Mouse (Mus musculus) forebrain, embryonic 14.5 days (tissue): Measurements from ENCODE around the gene Zfp13. TPM values are rescaled to one million over a fixed set of nuclear protein-coding genes. Genes with fewer than 3 reads are reported as not detected.
A peak's percentile ranks its signal among the peaks of the same experiment; 100 is the strongest.
"Not testable (repeated sequence)": the region's sequence is repeated elsewhere in the genome, so short reads cannot be mapped to it uniquely, and the experiment has no call there.

Experiments used
- ATAC-seq: fragments of 200-750 bp; cut with Nextera tagmentation; 2 replicates; pipeline ENCODE4 v1.8.0; 2017; ENCODE audit warnings: mild to moderate bottlenecking, moderate library complexity
- DNase-seq: peaks from one replicate; pipeline ENCODE4 v3.0.0-alpha.2; 2015; ENCODE audit warnings: low spot score
- H3K27ac ChIP-seq: fragments of 300-500 bp; sonication (generic); 2 replicates; pipeline ENCODE4 v1.5.1; 2014; ENCODE audit warnings: low read depth, mild to moderate bottlenecking, control low read depth, low read length, moderate library complexity
- H3K27me3 ChIP-seq: fragments of 300-500 bp; sonication (generic); replicated peaks from 2 replicates; pipeline ENCODE4 v1.6.1; 2014; ENCODE audit warnings: low read length, control low read depth, mixed read lengths; ENCODE audit not compliant: control insufficient read depth, insufficient read depth
- H3K36me3 ChIP-seq: fragments of 300-500 bp; sonication (generic); 2 replicates; pipeline ENCODE4 v1.6.1; 2014; ENCODE audit warnings: low read length, control low read depth; ENCODE audit not compliant: control insufficient read depth, insufficient read depth
- H3K4me1 ChIP-seq: fragments of 300-500 bp; sonication (generic); 2 replicates; pipeline ENCODE4 v1.6.1; 2014; ENCODE audit warnings: antibody characterized with exemption, low read length, control low read depth; ENCODE audit not compliant: control insufficient read depth, insufficient read depth
- H3K4me2 ChIP-seq: fragments of 300-500 bp; sonication (generic); 2 replicates; pipeline ENCODE4 v1.6.1; 2014; ENCODE audit warnings: mild to moderate bottlenecking, control low read depth, low read length
- H3K4me3 ChIP-seq: fragments of 300-500 bp; sonication (generic); 2 replicates; pipeline ENCODE4 v1.5.1; 2014; ENCODE audit warnings: low read depth, low read length, control low read depth
- H3K9ac ChIP-seq: fragments of 300-500 bp; sonication (generic); 2 replicates; pipeline ENCODE4 v1.6.1; 2014; ENCODE audit warnings: mild to moderate bottlenecking, low read length, control low read depth, moderate library complexity
- H3K9me3 ChIP-seq: fragments of 300-500 bp; sonication (generic); replicated peaks from 2 replicates; pipeline ENCODE4 v1.6.1; 2016; ENCODE audit warnings: low read length, control low read depth, mixed read lengths; ENCODE audit not compliant: control insufficient read depth
- WGBS: fragments of 180-500 bp; shearing (Covaris S2); extraction: QIAGEN DNeasy Blood & Tissue Kit; methylation state at CpG from one replicate; pipeline ENCODE4 v1.1.7; 2014; 5-methylcytosine and 5-hydroxymethylcytosine counted together
- polyA plus RNA-seq: library from polyadenylated mRNA; unstranded; fragments of >200 nt; fragmentation: Nextera tagmentation; extraction: Ambion mirVana; gene quantifications from 2 replicates; pipeline ENCODE4 v1.2.1, GENCODE M21; 2014

Zfp13 gene
- polyA plus RNA-seq, 1 experiment from 2014 or later: 24.1 TPM

GRCm38 (mm10) chr17:23599605-23600063, 347 bp upstream of the Zfp13 start:
- Histone ChIP-seq H3K4me2 (peak overlapping the region; percentile 63), H3K9ac (peak overlapping the region; percentile 55), H3K27me3 (0 out of 2 replicates have a peak, but pooled peaks cover 2% of the 10 kb centered on the region), H3K4me3 (peak overlapping the region; percentile 36), H3K9me3 (no peaks in the 10 kb centered on the region), H3K27ac (no peak overlapping the region), H3K4me1 (peaks cover 6% of the 10 kb centered on the region; the same call in 1 of the 2 replicates), H3K36me3 (no peaks in the 10 kb centered on the region)
- DNase-seq (no peak), ATAC-seq (no peak; the same call in 1 of the 2 replicates)
- WGBS: 46% methylated on average over 7 of the region's 7 CpGs

- H3K4me2 ChIP-seq, DNase-seq, H3K9ac ChIP-seq, H3K36me3 ChIP-seq, H3K27me3 ChIP-seq, H3K9me3 ChIP-seq, H3K27ac ChIP-seq, H3K4me3 ChIP-seq, ATAC-seq: not testable (repeated sequence)
- WGBS: 71% methylated on average over 4 of the region's 4 CpGs
- H3K4me1 ChIP-seq: peaks cover 11% of the 10 kb centered on the region; the same call in 1 of the 2 replicates
Observed at GRCm38 (mm10) chr17:23595139-23595538, 4.1 kb downstream of the Zfp13 start.

GRCm38 (mm10) chr17:23592926-23593300, 6.4 kb downstream of the Zfp13 start:
- H3K4me3 ChIP-seq: peak overlapping the region; percentile 41
- peak overlapping the region; percentile 72 for H3K4me2 ChIP-seq
- ATAC-seq (peak; percentile 74), DNase-seq (no peak)
- 0 out of 2 replicates have a peak, but pooled peaks cover 6% of the 10 kb centered on the region for H3K4me1 ChIP-seq
- no peaks in the 10 kb centered on the region for H3K36me3 ChIP-seq
- H3K27me3 ChIP-seq: no peaks in the 10 kb centered on the region
- no peaks in the 10 kb centered on the region for H3K9me3 ChIP-seq
- 13% methylated on average over 13 of the region's 13 CpGs for WGBS
- peak overlapping the region; percentile 69 for H3K27ac ChIP-seq
- H3K9ac ChIP-seq: peak overlapping the region; percentile 78

GRCm38 (mm10) chr17:23592208-23592925, 6.9 kb downstream of the Zfp13 start:
- Histone ChIP-seq H3K9ac (peak overlapping the region; percentile 78), H3K4me3 (peak overlapping the region; percentile 41), H3K4me2 (peak overlapping the region; percentile 72), H3K4me1 (0 out of 2 replicates have a peak, but pooled peaks cover 6% of the 10 kb centered on the region), H3K27me3 (no peaks in the 10 kb centered on the region), H3K36me3 (no peaks in the 10 kb centered on the region), H3K27ac (peak overlapping the region; percentile 69), H3K9me3 (no peaks in the 10 kb centered on the region)
- 7% methylated on average over 34 of the region's 34 CpGs for WGBS
- DNase-seq (peak; percentile 98), ATAC-seq (peak; percentile 100)

- Histone ChIP-seq H3K36me3 (0 out of 2 replicates have a peak, but pooled peaks cover 7% of the 10 kb centered on the region), H3K9ac (no peak overlapping the region), H3K4me1 (peaks cover 20% of the 10 kb centered on the region), H3K4me2 (no peak overlapping the region), H3K4me3 (no peak overlapping the region), H3K27ac (no peak overlapping the region), H3K27me3 (no peaks in the 10 kb centered on the region), H3K9me3 (no peaks in the 10 kb centered on the region)
- ATAC-seq (no peak), DNase-seq (no peak)
- 71% methylated on average over 2 of the region's 2 CpGs for WGBS
Observed at GRCm38 (mm10) chr17:23587253-23587652, 12.0 kb downstream of the Zfp13 start.

- peak overlapping the region; percentile 61 for H3K4me3 ChIP-seq
- ATAC-seq: peak; percentile 94
- H3K36me3 ChIP-seq: peaks cover 13% of the 10 kb centered on the region
- H3K9ac ChIP-seq: peak overlapping the region; percentile 90
- under 1% methylated on average over 22 of the region's 22 CpGs for WGBS
- no peaks in the 10 kb centered on the region for H3K9me3 ChIP-seq
- no peaks in the 10 kb centered on the region for H3K27me3 ChIP-seq
- H3K27ac ChIP-seq: peak overlapping the region; percentile 65; the same call in 1 of the 2 replicates
- DNase-seq: peak; percentile 93
- peaks cover 16% of the 10 kb centered on the region for H3K4me1 ChIP-seq
- peak overlapping the region; percentile 86 for H3K4me2 ChIP-seq
Observed at GRCm38 (mm10) chr17:23585721-23586491, 13.4 kb downstream of the Zfp13 start.

- WGBS: 92% methylated on average over 8 of the region's 8 CpGs
- Histone ChIP-seq H3K9me3 (no peaks in the 10 kb centered on the region), H3K27ac (no peak overlapping the region), H3K4me3 (peak overlapping the region; percentile 61), H3K9ac (peak overlapping the region; percentile 25; the same call in 1 of the 2 replicates), H3K4me2 (peak overlapping the region; percentile 86), H3K4me1 (peaks cover 16% of the 10 kb centered on the region), H3K36me3 (peaks cover 24% of the 10 kb centered on the region), H3K27me3 (no peaks in the 10 kb centered on the region)
- DNase-seq: no peak
- no peak for ATAC-seq
Observed at GRCm38 (mm10) chr17:23584786-23585185, 14.5 kb downstream of the Zfp13 start.

- 96% methylated on average over 38 of the region's 38 CpGs for WGBS
- Histone ChIP-seq H3K36me3 (peaks cover 71% of the 10 kb centered on the region), H3K4me3 (no peak overlapping the region), H3K27ac (no peak overlapping the region), H3K27me3 (no peaks in the 10 kb centered on the region), H3K9ac (no peak overlapping the region), H3K4me2 (no peak overlapping the region), H3K4me1 (no peaks in the 10 kb centered on the region), H3K9me3 (no peaks in the 10 kb centered on the region)
- DNase-seq: no peak
- ATAC-seq: no peak
Observed at GRCm38 (mm10) chr17:23575951-23576552, 23.2 kb downstream of the Zfp13 start.
